Mouse (Mus musculus): ENCODE data around the gene Fbxo31. TPM values are rescaled to one million over a fixed set of nuclear protein-coding genes. Genes with fewer than 3 reads are reported as not detected.
A peak's percentile ranks its signal among the peaks of the same experiment; 100 is the strongest.

The Fbxo31 gene
- polyA plus RNA-seq, 1 experiment from 2014 or later: 18.3 TPM

DNA sequence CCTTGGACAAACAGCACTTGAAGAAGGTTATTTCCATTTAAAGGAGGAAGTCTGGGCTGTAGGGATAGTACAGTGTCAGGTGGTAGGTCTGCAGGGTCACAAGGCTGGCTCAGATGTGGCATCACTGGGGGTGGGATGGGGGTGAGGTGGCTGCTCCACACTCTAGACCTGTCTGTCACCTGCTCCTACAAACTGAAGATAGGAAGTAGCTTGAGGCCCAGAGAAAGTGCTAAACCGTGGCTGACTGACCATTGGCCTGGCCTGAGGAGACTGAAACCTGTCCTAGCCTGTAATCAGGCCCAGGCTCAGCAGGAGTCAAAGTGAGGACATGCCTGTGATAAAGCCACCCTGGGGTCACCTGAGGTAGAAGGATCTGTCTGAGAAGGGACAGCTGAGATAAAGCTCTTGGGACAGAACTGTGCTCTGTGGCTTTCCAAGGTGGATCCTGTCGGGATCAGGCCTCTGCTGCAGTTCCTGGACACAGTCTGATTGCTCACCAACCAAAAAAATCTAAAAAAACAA, 10.7 kb upstream of the Fbxo31 start:
- no peak for DNase-seq (ENCODE audit: low spot score)

DNA sequence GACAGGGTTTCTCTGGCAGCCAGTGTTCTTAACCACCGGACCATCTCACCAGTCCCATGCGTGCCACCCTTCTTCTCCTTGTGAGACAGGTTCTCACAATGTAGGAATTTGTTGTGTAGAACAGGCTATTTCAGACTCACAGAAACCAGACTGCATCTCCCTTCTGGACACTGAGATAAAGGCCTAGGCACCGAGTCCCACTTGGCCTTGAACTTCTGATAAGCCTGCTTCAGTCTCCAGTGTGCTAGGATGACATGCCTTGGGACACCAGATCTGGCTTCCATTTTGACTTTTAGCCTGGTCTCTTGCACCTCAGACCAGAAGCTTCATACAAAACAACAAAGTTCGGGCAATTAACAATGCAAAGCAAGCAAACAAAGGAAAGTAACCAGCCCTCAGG, 10.1 kb upstream of the Fbxo31 start:
- no peak for DNase-seq (ENCODE audit: low spot score)

DNA sequence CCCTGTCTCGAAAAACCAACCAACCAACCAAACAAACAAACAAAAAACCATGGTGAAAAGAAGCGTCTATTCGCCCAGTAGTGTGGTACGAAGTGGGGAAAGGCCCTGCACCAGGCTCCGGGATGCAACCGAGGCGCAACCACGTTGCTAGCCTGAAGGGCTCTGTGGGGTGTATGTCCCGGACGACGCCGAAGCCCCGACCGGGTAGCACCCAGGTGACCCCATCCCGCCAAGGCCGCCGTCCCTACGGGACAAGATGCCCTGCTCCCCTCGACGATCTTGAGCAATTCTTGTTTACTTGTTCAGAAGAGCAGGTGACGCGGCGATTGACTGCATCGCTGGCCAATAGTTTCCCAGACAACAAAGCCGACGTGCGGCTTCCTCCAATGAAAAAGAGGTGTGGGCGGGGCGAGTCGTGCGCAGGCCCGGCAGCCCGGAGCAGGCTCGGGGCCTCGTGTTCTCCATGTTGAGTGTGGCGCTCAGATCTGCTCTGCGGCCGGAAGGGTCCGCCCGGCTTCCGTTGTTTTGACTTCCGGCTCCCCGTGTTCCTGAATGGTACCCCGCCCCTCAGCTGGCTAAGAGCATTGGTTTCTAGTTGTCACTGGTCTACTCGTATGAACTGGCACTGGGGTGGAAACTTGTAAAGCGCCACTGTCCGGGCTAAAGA, 6.7 kb upstream of the Fbxo31 start:
- peak; percentile 99 for DNase-seq (ENCODE audit: low spot score)

DNA sequence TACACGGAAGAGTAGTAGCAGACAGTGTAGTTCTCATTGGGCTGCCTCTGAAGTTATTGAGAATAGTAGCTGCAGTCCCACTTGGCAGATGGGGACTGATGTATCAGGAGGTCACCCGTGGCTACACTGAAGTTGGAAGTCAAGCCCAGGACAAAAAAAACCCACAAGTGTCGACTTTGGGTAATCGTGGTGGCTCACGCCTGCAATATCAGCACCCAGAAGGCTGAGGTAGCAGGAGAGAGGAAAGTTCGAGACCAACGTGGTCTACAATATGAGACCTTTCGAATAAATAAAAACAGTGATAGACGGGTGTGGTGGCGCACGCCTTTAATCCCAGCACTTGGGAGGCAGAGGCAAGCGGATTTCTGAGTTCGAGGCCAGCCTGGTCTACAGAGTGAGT, 6.1 kb upstream of the Fbxo31 start:
- peak; percentile 22 for DNase-seq (ENCODE audit: low spot score)

DNA sequence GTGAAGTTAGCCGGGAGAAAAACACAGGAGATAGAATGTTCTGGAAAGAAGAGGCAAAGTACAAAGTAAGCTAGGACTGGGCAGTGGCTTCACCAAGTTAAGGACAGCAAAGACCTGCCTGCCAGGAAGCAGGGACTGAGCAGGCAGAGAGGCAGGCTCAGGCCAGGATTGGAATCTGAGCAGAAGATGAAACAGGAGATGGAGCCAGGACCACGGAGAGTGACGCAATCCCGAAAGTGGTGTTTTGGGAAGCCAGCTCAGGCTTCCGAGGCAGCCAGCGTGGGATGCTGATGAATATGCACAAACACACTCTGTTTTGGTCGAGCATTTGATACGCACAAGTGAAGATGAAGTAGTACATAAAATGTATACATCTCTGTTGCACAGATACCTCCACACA, 5.0 kb upstream of the Fbxo31 start:
- DNase-seq (ENCODE audit: low spot score): no peak

DNA sequence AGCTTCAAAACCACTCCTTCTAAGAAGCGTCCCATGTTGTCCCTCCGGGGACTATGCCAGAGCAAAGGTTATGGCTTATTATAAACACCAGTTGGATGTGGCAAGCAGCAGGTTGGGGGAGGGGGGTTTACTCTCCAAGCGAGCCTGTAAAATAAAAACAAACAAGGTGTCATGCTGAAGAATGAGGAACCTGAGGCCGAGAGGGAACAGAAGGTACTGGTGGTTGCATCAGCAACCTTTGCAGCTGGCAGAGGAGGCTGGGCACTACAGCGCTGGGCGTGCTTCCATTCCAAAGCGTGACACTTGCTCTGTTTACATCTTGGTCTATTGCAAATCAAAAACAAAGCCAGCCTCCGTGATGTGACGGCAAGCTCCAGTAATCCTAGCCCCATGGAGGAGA, 1.9 kb upstream of the Fbxo31 start:
- DNase-seq (ENCODE audit: low spot score): no peak

DNA sequence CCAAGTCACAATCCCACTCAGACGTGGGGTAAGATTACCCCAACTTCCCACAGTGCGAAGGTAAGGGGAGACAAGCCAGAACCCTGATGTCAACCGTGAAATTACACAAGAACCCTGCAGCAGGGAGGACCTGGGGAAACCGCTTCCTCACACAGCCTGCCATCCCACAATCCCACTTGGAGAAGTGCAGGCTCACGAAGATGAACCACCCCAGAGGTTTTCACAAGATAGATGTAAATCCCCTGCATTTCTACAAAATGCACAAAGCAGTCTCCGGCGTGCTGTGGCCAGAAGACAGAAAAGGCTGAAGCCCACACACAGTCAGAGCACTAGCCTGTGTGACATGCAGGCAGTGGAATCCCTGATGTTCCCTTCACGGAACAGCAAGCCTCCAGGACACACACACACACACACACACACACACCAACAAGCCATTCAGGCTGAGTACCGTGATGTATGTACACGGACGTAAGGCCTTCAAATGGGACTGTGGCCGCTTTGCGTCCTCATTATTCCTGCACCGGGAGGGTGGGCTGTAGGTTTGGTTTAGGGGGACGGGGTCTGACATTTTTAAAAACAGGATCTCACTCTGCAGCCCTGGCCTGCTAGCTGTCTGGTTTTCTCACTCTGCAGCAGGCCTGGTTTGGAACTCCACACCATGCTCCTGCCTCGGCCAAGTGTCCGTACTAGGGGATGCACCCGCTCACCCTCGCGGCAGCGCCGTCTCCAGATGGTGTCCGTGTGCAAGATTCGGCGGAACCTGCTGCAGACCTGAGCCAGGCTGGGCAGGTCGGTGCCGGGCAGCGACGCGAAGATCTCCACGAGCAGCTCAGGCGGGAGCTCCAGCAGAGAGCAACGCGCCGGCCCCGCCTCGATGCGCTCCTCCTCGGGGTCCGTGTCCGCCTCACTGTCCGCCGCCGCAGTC, 593 bp downstream of the Fbxo31 start:
- DNase-seq (ENCODE audit: low spot score): peak; percentile 35

DNA sequence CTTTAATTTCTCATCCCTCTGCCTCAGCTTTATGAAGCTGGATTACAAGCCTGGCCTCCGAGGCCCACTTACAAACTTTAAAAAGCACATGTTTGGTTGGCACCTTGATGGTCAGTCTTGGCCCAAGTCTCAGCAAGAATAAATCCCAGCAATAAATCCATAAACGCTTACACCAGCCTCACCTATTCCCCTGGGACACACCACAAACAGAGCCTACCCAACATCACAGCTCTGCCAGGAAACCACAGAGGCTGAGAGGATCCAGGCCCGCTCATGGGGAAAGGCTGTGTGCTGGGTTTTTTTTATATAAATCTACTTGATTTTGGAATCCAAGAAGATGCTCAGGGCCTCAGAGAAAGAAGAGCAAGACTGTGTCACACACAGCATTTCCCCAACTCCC, 2.9 kb downstream of the Fbxo31 start:
- DNase-seq (ENCODE audit: low spot score): no peak

DNA sequence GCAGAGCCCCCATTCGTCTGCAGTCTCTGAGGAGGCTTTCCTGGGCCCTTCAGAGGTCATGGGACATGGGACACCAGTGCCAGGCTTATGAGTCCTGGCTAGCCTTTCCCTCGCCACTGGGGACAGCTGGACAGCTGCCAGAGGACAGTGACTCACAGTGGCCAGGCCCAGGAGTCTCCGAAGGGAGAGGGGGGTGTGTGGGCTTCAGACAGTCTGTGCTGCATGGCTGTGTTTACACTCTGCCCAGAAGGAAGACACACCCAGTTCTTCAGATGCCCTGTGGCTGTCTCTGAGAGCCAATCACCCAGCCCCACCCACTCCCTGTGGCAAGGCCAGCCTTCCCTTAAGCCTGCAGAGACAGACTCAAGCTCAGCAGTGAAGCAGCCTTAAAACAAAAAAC, 5.3 kb downstream of the Fbxo31 start:
- no peak for DNase-seq (ENCODE audit: low spot score)

DNA sequence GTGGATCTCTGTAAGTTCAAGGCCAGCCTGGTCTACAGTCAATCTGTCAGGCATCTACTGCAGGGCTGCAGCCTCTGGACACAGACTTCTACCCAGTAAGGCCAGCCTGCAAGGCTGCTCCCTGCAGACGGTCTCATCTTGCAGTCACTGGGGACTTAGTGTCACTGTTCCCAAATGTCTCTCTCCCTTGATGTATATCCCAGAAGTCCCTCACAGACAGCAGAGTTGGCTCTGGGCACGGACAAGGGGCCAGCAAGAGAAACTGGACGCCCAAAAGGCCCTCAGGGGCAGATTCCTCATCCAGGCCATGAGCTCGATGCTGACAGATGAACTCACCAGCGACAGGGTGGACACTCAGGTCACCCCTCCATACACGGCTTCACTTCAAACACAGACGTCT, 6.5 kb downstream of the Fbxo31 start:
- no peak for DNase-seq (ENCODE audit: low spot score)

DNA sequence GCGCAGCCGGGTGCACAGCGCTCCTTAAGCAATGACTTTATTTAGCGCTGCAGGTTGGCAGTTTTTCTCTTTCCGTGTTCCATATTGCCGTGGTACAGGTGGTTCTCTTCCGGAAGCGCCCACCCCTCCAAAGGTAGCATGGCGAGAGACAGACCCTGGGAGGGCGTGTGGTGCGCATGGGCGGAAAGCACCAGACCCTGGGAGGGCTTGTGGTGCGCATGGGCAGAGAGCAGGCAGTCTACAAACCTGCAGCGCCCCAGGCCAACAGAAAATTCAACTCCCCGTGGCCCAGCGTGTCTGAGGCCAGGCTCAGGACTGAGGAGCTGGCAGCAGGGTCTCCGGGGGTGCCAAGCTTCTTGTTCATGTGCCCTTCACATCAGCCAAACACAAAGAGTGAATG, 7.8 kb downstream of the Fbxo31 start:
- peak; percentile 30 for DNase-seq (ENCODE audit: low spot score)

DNA sequence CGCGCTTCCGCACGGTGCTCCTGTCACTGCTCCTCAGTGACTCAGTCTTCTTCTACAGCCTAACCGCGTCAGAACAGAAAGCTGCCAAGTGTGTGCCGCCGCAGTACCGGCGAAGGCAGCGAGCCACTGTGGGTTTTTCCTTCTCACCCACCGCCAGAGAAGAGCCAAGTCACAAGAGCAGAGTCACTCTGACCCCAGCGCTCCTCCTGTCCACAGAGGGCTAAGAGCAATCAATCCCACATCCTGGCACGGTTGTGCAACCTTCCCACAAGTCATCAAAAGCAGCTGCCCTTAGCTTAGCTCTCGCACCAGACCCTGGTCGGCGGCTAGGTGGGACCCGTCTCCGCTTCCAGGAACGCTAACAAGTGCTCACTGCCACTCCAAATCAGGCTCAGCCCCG, 8.3 kb downstream of the Fbxo31 start:
- no peak for DNase-seq (ENCODE audit: low spot score)

DNA sequence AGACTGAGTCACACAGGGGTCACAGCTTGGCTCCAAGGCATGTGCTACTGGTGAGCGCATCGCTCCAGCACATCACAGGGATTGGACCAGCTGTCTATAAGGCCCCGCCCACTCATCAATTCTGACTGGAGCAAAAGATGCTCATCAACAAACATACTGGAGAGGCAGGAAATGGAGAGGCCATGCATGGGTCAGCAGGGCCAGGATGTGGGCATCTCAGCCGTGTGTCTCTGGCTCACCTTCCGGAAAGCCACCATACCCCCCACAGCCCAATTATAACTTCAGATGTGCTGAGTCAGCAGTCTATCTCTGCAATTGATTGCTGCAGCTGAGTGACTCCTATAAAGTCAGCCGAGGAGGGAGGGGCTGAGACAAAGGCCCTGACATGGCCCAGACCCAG, 10.3 kb downstream of the Fbxo31 start:
- DNase-seq (ENCODE audit: low spot score): no peak

DNA sequence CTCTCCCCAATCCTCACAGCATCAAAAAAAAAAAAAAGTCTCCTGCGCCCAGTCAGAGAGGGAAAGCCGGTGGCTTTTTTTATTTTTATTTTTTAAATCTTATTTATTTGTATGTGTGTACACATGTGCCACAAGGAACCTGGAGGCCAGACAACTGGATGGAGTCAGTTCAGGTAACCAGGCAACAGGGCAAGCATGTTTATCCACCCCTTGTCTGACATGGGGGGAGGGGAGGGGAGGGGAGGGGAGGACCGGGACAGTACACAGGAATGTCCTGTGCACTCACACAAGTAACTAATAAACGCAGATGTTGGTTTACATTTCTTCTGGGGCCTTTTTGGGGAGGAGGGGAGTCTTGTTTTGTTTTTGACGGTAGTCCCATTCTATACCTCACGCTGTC, 14.9 kb downstream of the Fbxo31 start:
- no peak for DNase-seq (ENCODE audit: low spot score)

DNA sequence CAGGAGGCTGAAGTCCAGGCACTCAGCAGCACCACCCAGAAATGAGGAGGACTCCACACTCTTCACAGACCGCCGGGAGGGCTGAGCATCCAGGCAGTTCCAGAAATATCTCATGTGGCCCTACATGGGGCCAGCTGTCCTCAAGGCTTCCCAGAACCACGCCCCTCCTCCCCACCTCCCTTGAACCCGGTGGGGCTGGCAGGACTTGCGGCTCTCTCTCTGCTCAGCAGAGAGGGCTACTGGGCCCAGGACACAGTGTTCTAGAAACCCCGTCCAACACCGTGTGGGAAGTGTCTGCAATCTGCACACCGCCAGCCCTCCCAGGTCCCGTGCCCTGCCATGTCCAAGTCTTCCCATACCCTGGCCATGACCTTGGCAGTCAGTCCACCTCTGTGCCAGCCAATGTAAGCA, 15.7 kb downstream of the Fbxo31 start:
- DNase-seq (ENCODE audit: low spot score): no peak

DNA sequence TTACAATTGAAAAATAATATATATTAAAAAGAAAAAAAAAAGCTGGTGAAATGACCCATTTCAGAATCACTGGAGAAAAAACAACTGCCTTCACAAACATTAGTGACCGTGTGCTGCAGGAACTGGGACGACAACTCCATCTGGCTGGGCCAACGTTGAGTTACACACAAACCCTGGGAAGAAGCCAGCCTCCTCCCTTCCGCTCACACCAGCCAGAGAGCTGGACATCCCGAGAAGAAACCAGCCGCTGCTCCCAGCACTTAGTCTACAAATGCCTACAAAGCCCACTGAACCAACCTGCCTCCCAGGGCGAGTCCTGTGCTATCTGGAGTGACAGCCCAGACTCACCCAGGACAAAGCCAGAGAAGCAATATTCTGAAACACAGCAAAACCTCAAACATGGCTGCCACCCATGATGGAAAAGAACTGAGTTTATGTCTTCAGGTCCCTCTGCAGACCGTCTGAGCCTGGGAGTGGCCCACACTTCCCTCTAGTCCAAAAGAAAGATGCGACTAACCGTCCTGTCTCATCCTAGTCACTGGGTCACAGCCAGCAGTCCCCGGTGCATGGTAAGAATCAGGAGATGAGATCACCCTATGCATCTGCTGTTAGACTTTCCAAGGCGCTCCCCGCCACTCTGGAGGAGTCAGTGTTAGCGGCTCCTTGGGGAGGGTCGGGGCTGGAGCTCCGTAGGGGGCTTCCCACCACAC, 16.8 kb downstream of the Fbxo31 start:
- DNase-seq (ENCODE audit: low spot score): no peak

DNA sequence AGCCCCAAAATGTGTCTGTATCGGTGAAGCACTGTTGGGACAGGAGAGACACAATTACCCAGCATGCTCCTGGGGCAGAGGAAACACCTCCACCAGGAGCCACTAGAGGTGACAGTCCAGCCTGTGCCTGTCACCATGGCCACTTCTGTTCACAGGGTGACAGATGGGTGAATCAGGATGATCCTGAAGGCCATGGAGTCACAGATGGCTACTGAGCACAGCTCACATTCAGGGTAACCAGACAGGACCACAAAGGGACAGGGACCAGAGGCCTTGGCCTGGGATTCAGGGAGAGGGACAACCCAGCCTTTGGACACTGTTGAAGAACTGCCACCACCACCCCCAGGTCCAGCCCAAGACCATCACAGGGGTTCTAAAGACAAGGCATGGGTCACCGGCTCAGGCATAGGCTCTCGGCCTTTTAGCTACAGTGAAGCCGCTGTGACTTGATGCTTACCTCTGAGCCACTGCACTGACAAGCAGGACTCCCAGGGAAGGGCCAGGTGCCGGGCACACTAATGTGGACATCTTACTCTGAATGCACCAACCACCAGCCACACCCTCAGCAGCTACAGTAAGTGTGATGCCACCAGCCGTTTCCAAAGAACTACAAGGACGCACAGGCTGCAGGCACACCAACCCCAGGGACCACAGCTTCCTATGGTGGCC, 18.0 kb downstream of the Fbxo31 start:
- no peak for DNase-seq (ENCODE audit: low spot score)

DNA sequence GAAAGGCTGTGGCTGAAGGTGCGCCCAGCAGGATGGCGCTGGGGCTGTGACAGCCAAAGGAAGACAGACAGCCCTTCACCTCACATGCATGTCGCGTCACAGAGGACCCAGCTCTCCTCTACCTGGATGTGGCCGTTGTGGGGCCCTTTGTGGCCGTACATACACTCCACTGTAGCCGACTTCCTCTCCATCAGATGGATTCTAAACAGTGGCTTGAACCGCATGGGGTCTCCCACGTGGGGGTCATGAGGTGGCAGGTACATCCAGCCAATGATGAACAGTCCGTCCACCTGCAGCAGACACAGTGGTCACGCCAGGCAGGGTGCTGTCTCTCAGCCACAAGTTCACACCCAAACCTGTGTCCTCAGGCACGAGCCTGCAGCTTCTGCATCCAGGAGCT, 18.8 kb downstream of the Fbxo31 start:
- no peak for DNase-seq (ENCODE audit: low spot score)

DNA sequence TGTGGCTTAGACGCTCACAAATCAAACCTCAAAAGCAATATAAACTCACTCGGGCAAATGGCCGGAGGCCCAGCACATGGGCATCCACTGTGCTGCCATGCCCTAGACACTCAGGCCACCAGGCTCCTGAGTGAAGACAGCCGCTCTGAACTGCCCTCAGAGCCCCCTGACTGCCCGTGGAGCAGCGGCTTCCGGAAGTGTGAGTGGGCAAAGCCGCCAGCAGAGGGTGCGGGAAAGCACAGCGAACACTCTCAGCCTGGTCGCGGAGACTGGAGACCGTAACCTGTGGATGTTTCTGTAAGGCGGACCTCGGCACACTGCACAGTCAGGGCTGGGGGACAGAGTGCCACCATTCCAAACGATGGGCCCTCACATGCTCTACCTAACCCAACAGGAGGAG, 20.1 kb downstream of the Fbxo31 start:
- no peak for DNase-seq (ENCODE audit: low spot score)

DNA sequence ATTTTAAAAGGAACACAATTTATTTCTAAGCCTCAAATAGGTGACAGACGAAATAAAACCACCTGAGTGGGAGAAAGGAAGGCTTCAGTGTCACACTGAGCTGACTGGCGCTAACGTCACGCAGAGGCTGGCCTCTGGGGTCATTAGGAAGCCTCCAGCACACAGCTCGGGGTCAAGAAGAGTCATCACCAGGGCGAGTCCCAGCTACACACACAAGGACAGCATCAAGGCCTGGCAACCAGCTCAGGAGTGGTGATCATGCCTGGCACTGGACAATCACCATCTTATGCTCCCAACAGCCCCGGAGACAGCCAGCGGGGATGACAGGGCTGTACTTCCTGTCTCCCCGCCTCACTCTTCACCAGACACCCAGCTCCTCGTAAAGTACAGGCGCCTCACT, 20.9 kb downstream of the Fbxo31 start:
- no peak for DNase-seq (ENCODE audit: low spot score)

DNA sequence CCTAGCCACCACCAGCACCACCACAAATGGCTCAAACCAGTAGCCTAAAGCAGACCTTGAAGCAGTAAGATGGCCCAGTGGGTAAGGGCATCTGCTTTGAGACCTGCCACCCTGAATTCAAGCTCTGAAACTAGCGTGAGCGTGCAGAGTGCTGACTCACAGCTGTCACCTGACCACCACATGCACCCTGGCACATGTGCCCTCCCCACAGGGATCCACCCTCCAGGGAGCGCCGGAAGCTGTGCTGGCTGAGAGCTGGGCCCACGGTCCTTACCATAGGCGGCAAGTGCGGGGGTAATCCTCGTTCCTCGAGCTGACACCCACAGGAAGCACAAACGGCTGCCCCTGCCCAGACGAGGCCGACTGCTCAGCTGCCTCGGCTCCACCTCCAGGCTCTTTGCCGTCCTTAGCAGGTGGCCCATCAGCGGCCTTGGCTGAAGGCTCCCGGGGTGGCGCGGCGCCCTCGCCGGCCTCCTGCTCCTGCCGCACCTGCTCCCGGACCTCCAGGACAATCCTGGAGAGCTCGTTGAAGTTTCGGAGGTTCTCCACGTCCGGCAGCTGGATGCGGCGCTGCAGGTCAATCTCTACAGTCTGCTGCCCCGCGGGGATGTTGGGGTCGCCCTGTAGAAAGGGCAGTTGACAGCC, 24.7 kb downstream of the Fbxo31 start:
- no peak for DNase-seq (ENCODE audit: low spot score)
